Mouse (Mus musculus) G1E (cell line): ENCODE measurements around the gene Hoxc5. TPM values are rescaled to one million over a fixed set of nuclear protein-coding genes. Genes with fewer than 3 reads are reported as not detected.

Experiments
- ATAC-seq: 2 replicates; pipeline ENCODE4 v1.8.0; 2016; ENCODE audit warnings: mild to moderate bottlenecking; ENCODE audit not compliant: insufficient number of reproducible peaks, poor library complexity, low FRiP score, severe bottlenecking; ENCODE audit errors: extremely low read depth
- DNase-seq: peaks from one replicate; pipeline ENCODE4 v3.0.0; 2012; ENCODE audit warnings: low spot score
- H3K27me3 ChIP-seq: 2 replicates; pipeline ENCODE4 v1.6.1; 2012; ENCODE audit warnings: mild to moderate bottlenecking, low read length, inconsistent platforms; ENCODE audit not compliant: insufficient read depth
- H3K36me3 ChIP-seq: replicated peaks from 2 replicates; pipeline ENCODE3; 2012; ENCODE audit warnings: mild to moderate bottlenecking, inconsistent platforms
- H3K4me1 ChIP-seq: 2 replicates; pipeline ENCODE4 v1.6.1; 2012; ENCODE audit warnings: low read depth, low read length, inconsistent platforms, mixed read lengths; ENCODE audit not compliant: insufficient read depth
- H3K4me3 ChIP-seq: 2 replicates; pipeline ENCODE4 v1.5.1; 2012; ENCODE audit warnings: low read depth, mild to moderate bottlenecking, inconsistent platforms, low read length, moderate library complexity, mixed read lengths
- H3K9me3 ChIP-seq: replicated peaks from 2 replicates; pipeline ENCODE4 v1.6.1; 2012; ENCODE audit warnings: inconsistent platforms
- CTCF ChIP-seq: IDR thresholded peaks from 2 replicates; pipeline ENCODE4 v1.5.1; 2012; ENCODE audit warnings: low read depth, low read length, inconsistent platforms, mixed read lengths
- GATA1 ChIP-seq: IDR thresholded peaks from 2 replicates; pipeline ENCODE4 v1.6.1; 2012; ENCODE audit warnings: borderline replicate concordance, low read length, inconsistent platforms, mixed read lengths
- GATA2 ChIP-seq: IDR thresholded peaks from 2 replicates; pipeline ENCODE4 v1.6.1; 2012; ENCODE audit warnings: low read depth, low read length, inconsistent platforms, borderline replicate concordance
- POLR2AphosphoS5 ChIP-seq: IDR thresholded peaks from 2 replicates; pipeline ENCODE4 v1.6.1; 2012; ENCODE audit warnings: low read depth, low read length, inconsistent platforms; ENCODE audit not compliant: insufficient replicate concordance
- TAL1 ChIP-seq: conservative IDR thresholded peaks from 2 replicates; pipeline ENCODE4 v1.6.1; 2012; ENCODE audit warnings: low read depth, low read length, inconsistent platforms, mixed read lengths
- polyA plus RNA-seq: library from polyadenylated mRNA; stranded (reverse); fragments of >175 nt; gene quantifications from 2 replicates; pipeline ENCODE4 v1.2.3, GENCODE M21; 2012
- total RNA-seq, 2 experiments: library from RNA; stranded (forward) in 1 of 2; stranded (reverse) in 1 of 2; fragments of 200-1000 nt in 1 of 2; fragments of >200 nt in 1 of 2; fragmentation: Nextera tagmentation in 1 of 2; gene quantifications; 2 replicates each; pipeline ENCODE4 v1.2.3; 2014 to 2017

Gene Hoxc5
- total and polyA plus RNA-seq, 3 experiments, result 9.1 to 19.8 (median 12.4) TPM

DNA sequence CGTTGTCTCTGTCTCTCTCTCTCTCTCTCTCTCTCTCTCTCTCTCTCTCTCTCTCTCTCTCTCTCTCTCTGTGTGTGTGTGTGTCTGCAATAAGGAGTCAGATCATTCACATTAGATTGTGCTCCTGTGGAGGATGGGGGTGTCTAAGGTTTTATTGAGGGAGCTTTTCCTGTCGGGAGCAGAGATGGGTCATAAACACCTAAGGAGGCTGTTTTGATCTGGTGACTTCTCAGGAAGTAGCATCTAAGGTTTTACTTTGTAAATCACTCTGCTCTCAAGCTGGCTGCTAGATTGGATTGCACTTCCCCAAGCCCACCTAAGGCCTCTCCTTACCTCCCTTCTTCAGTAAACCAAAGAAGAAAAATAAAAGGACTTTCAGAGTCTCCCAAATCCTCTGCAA, 56.9 kb downstream of the Hoxc5 start:
- TF ChIP-seq GATA1, result no peak
- TF ChIP-seq POLR2AphosphoS5, result no peak
- TF ChIP-seq GATA2, result no peak
- no peak for TF ChIP-seq CTCF
- no peak for TF ChIP-seq TAL1
- no peak for ATAC-seq
- Histone ChIP-seq H3K4me1 (peaks cover 64% of the 10 kb centered on the region), H3K36me3 (peaks cover 65% of the 10 kb centered on the region), H3K27me3 (no peaks in the 10 kb centered on the region), H3K4me3 (no peak overlapping the region), H3K9me3 (no peaks in the 10 kb centered on the region)
- no peak for DNase-seq

DNA sequence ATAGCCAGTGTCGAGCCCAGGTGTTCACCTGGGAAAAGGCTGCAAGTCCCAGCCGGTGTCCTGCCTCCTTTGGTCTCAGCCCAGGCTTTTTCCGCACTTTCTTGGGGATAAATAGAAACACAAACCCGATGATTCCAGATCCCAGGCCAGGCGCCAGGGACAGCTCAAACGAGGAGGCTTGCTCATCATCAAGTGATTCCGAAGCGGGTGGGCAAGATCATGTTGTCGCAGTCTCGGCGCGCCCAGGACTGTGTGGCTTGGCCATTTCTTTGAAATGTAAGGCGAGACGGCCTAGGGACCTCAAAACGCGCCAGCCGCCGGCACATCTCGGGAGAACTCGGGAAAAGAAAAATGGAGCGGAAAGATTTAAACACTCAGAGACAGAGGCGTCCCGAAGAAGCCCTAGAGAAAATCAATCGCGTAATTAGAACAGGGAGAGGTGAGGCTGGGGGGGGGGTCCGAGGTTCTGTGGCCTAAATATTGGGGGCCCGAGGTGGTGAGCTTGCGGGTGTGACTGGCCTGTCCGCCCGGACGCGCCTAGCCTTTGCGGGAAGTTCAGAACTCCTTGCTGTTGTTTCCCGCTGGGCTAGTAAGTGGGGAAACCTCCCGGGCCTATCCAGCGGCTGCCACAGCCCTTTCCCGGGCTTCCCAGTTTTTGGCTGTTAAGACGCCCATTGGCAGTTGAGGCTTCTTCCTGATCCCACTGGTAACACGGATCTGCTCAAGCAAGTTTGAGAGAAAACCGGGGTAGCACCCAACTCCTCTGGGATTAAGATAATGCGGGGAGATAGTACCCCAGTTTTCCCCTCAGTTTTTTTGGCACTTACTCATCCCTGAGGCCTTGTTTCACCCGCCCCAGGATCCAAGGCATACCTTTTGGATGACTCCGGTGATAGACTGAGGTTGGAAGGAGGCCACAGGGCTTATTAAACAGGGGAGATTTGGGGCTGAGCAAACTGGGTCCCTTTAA, 60.3 kb downstream of the Hoxc5 start:
- no peak overlapping the region for H3K4me3 ChIP-seq
- DNase-seq (no peak), ATAC-seq (no peak)
- no peaks in the 10 kb centered on the region for H3K27me3 ChIP-seq
- no peaks in the 10 kb centered on the region for H3K9me3 ChIP-seq
- TF ChIP-seq GATA1 (no peak), TAL1 (no peak), GATA2 (no peak)
- peaks cover 66% of the 10 kb centered on the region for H3K36me3 ChIP-seq
- peaks cover 54% of the 10 kb centered on the region for H3K4me1 ChIP-seq

DNA sequence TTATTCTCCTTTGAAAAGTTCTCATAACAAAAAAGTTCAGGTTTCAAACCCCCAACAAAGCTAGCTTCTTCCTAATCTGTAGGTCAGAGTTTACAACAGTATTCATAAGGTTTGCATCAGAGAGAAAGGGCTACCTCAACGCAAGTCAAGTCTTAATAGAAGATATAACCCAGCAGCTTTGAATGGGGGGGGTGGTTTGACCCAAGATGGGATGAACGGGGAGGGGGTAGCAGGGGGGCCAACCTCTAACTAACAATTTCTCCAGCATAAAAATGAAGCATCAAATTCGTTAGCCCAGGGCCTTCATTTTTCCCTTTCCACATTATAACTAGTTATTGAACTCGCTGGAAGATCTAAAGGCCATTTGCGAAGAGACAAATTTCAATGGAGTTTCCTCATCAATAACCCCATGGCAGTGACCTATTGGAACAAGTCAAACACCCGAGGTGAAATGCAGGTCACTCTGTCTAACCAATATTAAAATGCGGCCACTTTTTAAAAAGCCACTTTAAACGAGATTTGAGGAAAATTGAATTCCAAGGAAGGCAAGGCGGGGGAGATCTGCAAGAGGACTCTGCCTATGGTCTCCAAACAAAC, 61.8 kb downstream of the Hoxc5 start:
- Histone ChIP-seq H3K27me3 (no peaks in the 10 kb centered on the region), H3K9me3 (no peaks in the 10 kb centered on the region), H3K4me1 (peaks cover 57% of the 10 kb centered on the region), H3K4me3 (no peak overlapping the region), H3K36me3 (peaks cover 71% of the 10 kb centered on the region)
- ATAC-seq (no peak), DNase-seq (no peak)
- TF ChIP-seq TAL1 (no peak), GATA1 (no peak), POLR2AphosphoS5 (no peak), GATA2 (no peak), CTCF (no peak)

DNA sequence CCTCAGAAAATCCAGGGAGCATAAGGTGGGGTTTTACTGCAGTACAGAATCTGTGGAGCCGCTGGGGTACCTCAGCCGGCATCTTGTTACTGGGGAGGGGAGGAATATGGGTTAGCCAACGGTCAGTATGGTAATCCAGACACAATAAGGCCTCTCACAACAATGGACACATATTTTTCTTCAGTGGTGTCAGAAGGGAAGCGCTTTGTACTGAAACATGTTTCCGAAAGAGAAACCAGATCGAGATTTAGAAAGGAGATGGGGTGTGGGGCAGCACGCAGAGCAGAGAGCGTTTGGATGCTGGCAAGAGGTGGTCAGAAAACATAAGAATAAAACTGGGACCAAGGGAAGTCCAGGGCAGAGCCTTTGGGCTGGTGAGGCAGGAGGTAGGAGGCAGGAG, 62.9 kb downstream of the Hoxc5 start:
- H3K36me3 ChIP-seq, result peaks cover 64% of the 10 kb centered on the region
- H3K27me3 ChIP-seq, result no peaks in the 10 kb centered on the region
- no peak overlapping the region for H3K4me3 ChIP-seq
- ATAC-seq (no peak), DNase-seq (no peak)
- H3K4me1 ChIP-seq, result peaks cover 51% of the 10 kb centered on the region
- TF ChIP-seq CTCF (no peak), GATA2 (no peak)
- H3K9me3 ChIP-seq, result no peaks in the 10 kb centered on the region

DNA sequence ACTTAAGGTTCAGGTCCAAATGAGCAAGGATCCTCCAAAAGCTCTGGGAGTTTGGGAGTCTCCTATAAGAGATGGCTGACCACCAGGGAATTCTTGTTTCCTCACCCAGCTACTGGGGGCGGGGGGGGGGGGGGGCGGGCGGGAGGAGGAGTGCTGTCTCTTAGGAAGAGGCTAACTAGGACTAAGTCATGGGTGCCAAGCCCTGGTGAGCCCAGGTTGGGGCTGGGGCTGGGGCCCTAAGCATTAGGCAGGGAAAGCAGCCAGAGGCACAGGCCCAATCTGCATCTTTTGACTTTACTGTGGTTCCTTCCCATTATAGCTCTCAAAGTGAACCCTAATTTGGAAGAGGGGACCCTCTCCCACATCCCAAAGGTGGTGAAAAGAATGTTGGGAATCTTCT, 64.9 kb downstream of the Hoxc5 start:
- Histone ChIP-seq H3K9me3 (no peaks in the 10 kb centered on the region), H3K36me3 (peaks cover 58% of the 10 kb centered on the region), H3K27me3 (no peaks in the 10 kb centered on the region), H3K4me1 (peaks cover 55% of the 10 kb centered on the region), H3K4me3 (no peak overlapping the region; the same call in 1 of the 2 replicates)
- TF ChIP-seq GATA1, result no peak
- no peak for TF ChIP-seq POLR2AphosphoS5
- no peak for TF ChIP-seq TAL1
- TF ChIP-seq GATA2, result no peak
- TF ChIP-seq CTCF, result no peak
- no peak for ATAC-seq
- no peak for DNase-seq

DNA sequence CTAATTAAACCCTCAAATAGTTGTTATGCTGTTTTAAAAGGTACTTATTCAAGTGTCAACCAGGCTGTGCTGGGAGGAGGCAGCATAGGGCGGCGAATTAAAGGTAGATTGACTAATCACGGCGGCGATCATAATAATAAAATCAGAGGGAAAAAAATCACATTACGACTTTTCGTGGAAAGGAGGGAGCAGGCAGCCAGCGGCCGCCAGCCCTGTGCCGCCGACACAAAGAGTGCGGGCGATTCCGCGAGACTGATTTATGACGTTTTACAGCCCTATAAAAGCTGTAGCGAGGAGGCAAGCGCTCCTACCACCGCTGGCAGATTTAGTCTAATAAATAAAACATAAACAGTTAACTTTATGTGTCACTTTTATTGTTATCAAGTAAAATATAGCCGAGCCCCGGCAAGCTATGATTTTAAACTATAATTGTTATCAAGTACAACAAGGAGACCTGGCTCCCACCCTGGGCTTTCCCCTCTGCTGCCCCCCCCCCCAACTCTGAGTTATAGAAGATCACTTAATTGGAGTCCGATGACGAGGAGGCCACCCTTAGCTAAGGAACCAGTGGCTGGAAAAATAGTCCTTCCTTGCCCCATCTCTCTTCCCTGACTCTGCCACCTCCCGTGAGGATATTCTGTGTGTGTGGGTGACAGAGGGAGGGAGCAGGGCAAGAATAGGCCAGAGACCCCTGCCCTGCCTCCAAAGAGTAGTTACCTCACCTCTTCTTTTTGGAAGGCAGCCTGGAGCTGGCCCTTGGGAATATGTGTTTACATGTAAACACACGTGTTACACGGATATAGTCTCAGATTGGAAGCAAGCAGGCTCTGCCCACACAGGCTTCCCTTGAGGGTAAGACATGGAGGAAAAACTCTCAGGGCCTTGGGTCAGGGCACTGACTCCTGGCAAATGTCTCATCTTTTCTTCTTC, 65.7 kb downstream of the Hoxc5 start:
- Histone ChIP-seq H3K36me3 (peaks cover 56% of the 10 kb centered on the region), H3K27me3 (no peaks in the 10 kb centered on the region), H3K9me3 (no peaks in the 10 kb centered on the region), H3K4me1 (peaks cover 59% of the 10 kb centered on the region), H3K4me3 (peak overlapping the region; percentile 35; the same call in 1 of the 2 replicates)
- TF ChIP-seq GATA1 (no peak), TAL1 (no peak), GATA2 (no peak), POLR2AphosphoS5 (no peak), CTCF (no peak)
- no peak for DNase-seq
- ATAC-seq, result no peak
